Mouse (Mus musculus) v-Abl transformed pro-B cells (cell line): Measurements from ENCODE around the gene Phka2.

Source experiments
- in situ Hi-C, 2 experiments: fragments of 400-800 bp; cut with MboI; formaldehyde crosslinking; loops; one replicate each; pipeline ENCODE4 v1.15.1; 2025; ENCODE audit not compliant: unreplicated experiment in 2 of 2

The Phka2 gene

DNA sequence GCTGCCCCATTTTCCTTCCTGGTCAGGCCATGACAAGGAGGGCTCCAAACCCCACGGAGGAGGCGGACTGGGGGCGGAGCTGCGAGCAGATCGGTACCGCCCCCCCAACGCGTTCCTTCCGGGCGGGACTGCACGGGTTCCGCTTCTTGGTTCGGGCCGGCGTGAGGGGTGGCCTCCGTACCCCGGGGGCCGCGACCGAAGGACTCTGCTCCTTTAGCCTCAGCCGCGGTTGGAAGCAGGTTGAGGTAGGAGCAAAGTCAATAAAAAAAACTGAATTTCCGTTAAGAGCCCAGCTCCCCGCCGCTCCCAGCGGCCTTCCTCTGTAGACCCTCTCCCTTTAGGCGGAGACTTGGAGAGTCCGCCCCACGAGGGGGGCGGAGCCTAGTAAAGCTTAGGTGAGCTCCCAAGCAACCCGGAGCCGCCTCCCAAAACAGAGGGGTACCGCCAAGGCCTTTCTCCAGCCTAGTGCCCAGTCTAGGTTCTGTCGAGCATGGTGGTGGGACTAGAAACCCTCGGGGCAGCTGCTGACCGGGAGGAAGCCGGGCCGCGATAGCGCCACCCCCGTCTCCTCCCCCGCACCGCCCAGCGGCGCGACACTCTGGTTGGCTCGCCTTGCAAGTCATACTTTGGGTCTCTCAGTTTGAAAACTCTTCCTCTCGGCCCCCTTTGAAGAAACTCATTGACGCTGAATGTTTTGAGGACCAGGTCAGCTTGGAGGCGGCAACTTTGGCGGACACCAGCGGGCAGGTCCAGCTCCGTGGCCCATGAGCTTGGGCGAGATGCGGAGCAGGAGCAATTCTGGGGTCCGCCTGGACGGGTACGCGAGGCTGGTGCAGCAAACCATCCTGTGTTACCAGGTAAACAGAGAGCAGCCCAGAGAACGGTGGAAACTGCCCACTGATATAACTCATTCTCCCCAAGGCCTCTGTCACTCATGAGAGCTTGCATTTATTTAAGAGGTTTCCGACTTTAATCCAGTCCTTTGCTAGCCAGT, at the start of gene Phka2:
Gene Phka2, plus strand, starts transcription at position 119 of the 994 bp plus-strand sequence.
- in situ Hi-C loops, result no loop called here

DNA sequence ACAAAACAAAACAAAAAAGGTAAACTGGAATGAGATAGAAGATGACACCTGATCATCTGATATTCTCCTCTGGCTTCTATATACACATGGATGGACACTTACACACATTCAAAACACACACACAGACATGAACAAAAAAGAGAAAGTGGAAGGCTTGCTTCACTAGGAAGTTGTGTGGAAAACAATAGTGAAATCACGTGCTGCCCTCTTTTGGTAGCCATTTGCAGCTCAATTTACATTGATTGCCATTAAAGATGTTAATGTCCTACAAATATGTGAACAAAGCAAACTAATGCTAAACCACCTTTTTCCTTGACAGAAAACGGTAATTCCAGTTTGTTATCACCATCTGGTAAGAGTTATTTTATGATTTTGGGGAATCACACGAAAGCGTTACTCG, 46.3 kb upstream of the Phka2 start:
- in situ Hi-C loops, result loop anchor here in 1 of 2 experiments (5.0 kb wide), 1 partner anchor 577 kb away; no protein-coding TSS in a partner anchor

DNA sequence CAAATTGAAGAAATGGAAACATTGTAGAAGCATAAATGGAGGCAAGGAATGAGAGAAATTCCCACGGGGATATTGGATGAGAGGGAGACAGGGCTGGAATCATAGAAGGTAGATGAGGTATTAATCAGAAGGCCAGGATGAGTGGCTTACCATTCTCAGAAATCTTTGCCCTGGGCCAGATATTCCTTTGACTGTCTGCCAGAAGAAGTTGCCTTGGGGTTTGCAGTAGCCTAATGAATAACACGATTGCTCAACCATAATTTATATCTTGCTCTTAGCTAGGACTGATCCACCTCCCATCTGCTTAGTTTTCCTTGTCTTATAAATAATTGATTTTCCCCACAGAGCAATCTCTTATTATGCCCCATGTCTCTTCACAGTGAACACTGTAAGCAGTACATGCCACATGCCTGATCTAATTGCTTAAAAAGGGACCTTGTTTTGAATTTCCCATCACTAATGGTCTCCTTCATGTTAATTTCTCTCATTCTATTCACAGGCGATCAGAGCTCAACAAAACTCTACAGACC, 30.6 kb upstream of the Phka2 start:
- in situ Hi-C loops, result no loop called here

DNA sequence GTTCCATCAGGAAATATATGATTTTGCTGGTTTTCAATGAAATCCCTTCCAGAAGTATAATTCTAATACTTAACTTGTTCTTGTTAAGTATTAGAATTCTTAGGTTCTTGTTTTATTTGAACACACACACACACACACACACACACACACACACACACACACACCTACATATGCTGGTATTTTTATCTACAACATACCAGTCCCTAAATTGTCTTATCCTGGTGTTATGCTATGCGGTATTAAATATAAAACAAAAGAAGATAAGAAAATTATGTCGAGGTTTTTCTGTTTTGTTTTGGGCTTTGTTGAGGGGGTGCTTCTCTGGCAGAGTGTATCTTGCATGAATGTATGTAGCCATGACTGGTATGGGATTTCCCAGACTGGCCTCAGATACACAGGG, 12.2 kb upstream of the Phka2 start:
- in situ Hi-C loops, result no loop called here

DNA sequence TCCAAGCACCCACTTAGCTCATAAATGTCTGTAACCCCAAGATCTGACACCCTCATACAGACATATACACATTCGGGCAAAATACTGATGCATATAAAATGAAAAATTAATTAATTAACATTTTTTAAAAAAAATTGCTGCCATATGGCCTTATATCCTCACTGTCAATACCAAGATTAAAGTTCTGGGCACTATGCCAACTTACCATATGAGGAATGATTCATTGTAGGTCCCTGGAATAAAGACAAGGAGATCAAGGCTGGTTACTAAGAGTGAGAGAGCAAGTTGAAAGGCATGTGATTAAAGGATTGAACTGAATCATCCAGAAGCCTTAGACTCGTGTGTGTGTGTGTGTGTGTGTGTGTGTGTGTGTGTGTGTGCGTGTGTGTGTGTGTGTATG, 7.6 kb upstream of the Phka2 start:
- in situ Hi-C loops, result no loop called here

DNA sequence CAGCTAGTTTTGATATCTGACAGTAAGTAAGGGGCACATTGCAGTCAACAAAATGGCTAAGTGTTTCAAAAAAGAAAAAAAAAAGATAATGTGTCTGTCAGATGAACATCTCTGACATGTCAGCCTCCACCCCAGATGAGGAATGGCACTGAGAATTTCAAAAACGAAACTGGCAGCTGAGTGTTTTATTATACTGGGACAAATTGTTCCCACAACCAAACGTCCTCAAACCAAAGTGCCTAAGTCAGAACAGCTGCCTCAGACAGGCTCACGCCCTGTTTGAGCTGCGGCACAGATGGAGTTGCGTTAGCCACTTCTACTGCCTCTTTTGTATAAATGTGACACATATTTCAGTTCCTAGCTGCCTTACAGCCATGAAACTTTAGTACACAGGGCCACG, 7.0 kb upstream of the Phka2 start:
- in situ Hi-C loops, result no loop called here

DNA sequence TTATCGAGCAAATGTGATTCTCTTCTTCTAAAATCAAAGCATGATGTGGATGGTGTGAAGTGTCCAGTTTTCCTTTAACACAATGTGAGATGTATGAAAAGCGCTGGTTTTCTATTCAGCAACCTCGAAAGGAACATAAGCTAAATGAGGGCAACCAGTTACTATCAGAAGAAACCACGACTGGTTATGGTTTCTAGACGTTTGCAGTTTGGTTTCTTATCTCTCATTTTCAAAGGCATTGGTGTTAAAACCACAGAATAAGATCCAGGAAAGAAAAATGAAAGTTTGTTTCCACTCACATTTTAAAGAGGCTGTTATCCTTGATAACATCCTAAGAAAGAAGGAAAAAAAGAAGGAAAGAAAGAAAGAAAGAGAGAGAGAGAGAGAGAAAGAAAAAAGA, 5.5 kb upstream of the Phka2 start:
- in situ Hi-C loops, result no loop called here

DNA sequence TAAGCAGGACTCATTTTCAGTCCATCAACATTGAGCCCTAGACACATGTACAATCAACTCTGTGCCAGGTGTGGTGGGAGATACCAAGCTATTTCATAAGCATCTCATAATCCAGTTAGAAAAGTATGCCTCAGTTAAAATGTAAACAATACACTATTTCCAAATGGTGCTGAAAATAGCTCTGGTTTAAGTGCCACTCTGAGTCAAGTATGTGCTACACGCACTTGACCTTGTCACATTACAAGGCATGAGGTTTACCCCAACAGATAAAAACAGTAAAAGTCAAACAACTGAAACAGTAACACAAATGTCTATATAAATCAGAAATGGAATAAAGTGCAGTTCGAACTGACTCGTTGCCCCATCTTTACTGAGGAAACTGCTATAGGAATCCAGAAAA, 871 bp upstream of the Phka2 start:
- in situ Hi-C loops, result no loop called here

DNA sequence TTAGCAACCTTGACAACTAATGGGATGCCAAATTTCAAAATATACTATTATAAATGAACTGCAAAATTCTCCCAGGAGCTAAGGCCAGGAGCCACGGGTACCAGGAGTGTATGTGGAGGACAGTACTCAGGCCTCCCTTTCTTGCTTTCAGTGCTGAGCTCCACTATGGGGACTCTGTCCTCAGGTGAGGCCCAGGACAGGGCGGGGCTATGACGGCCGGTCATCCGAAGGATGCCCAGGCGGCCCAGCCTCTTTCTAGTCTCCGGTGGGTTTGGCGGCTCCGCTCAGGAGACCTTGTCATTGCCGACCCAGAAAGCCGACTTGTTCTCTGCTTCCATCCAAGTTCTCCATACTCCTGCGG, 299 bp upstream of the Phka2 start:
- in situ Hi-C loops, result no loop called here

DNA sequence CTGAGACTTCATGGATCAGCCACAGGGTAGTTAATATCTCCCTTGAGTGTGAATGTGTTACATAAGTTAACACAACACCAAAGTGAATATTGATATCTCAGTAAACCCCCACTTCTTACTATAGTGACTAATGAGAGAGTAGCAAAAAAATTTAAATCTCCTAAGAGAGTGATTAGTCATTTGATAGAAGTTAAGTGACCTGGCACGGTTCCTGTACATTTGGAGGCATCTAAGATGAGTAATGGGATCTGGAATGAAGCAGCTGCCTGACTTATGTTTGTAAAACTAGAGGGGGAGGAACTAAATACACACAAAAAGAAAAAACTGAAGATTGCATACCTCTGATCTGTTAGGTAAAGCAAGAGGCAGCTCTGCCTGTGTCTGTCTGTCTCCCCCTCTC, 7.1 kb downstream of the Phka2 start:
- in situ Hi-C loops, result no loop called here

DNA sequence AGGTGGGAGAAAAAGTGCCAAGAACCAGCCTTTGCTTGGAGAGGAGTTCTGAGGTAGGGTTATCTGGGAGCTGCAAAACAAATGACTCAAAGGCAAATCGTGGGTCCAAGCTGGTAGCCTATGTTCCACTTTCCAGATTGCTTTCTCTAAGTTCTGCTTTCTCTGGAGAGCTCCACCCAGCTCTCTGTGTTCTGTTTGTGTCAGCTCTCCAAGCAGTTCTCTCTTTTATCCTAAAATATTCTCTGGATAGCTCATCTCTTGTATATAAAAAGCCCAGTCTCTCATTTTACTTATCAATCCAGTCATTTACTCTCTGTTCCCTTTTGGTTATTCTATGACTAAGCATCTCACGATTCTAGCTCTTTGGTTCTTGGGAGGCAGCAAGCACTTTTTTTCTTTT, 8.2 kb downstream of the Phka2 start:
- in situ Hi-C loops, result no loop called here

DNA sequence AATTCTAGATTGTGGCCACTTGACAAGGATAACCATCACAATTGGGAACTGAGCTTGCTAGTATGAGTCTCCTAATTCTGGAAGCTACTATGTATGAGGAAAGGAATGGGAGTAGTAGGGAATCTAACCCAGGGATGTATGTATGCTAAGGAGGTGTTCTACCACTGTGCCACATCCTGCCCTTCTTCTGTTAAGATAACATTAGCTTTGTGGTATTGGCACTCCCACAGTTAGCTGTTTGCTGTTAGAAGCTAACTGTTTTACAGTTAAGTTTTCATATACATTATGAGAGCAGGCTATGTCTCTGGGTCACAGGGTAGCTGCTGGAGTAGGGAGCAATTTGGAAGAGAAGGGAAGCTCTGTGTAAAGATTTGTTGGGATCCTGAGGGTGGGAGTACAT, 14.1 kb downstream of the Phka2 start:
- in situ Hi-C loops, result no loop called here

DNA sequence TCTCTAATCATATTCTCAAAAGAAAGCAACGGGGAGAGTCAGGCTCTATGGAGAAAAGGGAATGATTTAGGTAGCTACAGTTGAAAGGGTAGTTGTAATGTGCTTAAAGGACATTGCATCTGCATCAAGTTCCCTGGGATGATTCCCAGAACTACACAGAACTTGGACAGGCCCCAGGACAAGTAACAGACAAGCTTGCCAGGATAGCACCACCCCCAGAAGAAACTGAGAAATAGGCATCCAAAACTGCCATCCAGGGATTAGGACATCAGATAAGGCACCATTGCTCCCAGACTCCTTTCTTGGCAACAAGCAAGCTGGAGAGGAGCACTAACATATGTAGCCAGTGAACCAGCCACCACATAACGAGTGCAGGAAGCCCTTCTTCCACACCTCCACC, 40.8 kb downstream of the Phka2 start:
- in situ Hi-C loops, result no loop called here

DNA sequence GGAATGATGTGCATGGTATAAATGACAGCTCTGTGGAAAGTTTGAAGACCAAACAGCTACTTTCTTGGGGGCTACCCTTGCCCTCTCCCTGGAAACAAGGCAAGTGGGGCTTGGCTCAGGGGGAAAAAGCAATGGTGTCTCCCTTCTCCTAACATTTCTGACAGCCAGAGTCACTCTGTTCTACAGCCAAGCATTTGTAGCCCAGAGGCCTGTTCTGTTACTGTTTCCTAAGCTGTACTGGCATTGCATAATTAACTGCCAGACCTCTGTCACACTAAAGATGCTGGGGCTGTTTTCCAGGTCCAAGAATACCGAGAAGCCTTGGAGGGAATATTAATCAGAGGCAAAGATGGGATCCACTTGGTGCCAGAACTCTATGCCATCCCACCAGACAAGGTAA, 46.9 kb downstream of the Phka2 start:
- in situ Hi-C loops, result no loop called here

DNA sequence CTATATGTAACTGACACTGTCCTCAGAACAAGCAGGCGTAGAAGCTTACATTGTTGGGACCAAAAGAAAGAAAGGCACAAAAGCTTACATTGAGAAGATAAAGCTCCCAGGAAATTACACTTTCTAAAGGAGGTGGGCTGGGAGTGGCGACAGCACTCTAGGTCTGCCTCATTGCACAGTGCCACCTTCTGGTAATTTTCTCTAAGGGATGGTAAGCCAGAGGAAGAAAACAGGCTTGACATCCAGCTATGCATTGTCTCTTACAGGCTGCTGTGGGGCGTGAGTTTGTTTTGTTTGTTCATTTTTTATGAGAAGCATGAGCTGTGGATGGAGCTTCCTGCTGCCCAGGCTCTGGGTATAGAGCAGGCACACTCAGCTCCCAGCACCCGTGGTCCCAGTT, 50.1 kb downstream of the Phka2 start:
- in situ Hi-C loops, result no loop called here

DNA sequence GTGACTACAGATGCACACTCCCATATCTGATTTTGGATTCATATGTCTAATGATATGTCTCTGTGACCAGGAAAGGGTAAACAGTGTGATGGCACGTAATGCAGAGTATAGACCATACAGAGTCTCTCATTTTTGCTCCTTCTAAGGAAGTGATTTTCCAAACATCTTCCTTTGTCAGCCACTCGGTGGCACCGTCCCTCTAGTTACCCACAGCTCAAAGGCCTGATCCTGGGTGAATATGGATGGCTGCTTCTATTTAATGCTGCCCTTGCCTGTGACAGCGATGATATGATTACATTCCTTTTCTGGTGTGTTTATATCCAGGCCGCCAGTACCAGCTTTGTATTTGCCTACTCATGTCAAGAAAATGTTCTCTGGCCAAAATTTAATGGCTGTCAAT, 81.6 kb downstream of the Phka2 start:
- in situ Hi-C loops, result loop anchor here (25.0 kb wide), 1 partner anchor 454 kb away; no protein-coding TSS in a partner anchor

DNA sequence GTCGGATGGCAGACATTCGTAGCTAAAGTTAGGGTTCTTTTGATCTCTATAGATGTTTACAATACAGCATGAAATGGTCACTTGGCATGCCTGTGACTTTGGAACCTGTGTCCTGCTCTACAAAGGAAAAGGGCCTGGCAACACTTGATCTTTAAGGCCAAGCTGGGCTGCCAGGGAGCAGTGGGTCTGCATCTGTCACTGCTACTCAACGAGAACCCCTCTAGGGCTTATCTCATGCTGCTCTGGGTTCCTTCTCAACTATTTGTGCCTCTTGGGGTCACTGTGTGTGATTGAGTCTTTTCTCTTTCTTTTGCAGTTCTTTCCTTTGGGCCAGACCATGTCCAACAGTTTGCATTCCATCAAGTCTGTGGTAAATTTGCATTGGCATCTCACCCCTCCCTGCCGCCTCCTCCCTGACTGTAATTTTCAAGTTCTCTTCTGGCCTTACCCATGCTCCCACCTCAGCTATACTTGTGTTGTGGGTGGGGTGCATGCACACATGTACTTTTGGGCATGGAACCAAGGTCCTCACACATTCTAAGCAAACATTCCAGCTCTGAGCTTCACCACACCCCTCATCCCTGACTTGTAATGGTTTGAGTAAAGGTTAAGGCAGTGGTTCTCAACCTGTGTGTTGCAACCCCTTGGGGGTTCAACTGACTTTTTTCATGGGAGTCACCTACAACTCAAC, 82.3 kb downstream of the Phka2 start:
- in situ Hi-C loops, result loop anchor here (25.0 kb wide), 1 partner anchor 453 kb away; no protein-coding TSS in a partner anchor

DNA sequence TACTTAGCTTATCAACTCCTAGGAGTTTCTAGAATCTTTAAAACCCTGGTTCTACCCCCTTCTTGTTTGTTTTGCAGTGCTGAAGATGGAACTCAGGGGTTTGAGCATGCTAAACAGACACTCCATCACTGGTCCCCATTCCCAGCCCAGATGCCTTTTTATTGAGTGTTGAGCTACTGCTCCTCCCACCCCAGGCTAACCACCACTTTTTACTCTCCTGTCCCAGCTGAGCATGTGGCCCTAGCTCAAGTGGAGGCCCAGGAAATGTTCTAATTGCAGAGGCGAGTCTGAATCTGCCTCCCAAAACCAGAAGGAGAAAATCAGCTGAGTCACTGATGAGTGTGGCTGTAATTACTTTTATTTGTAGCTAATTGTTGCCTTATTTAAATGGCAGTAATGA, 83.1 kb downstream of the Phka2 start:
- in situ Hi-C loops, result loop anchor here (25.0 kb wide), 1 partner anchor 452 kb away; no protein-coding TSS in a partner anchor

DNA sequence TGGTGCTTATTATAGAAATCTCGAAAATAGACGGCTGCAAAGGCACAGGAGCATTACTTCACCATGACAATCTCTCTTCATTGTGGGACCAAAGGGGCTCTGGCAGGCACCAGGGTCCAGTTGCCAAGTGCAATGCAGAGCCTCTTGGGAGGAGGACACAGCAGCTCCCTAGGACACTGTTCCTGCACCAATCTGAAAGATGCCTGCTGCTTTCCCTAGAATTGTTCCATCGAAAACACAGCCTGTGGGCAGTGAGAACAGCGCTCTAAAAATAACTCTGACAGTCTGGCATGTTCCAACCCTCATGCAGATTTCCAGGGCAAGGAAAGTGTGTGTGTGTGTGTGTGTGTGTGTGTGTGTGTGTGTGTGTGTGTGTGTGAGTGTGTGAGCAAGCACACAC, 86.6 kb downstream of the Phka2 start:
- in situ Hi-C loops, result loop anchor here (25.0 kb wide), 1 partner anchor 449 kb away; no protein-coding TSS in a partner anchor

DNA sequence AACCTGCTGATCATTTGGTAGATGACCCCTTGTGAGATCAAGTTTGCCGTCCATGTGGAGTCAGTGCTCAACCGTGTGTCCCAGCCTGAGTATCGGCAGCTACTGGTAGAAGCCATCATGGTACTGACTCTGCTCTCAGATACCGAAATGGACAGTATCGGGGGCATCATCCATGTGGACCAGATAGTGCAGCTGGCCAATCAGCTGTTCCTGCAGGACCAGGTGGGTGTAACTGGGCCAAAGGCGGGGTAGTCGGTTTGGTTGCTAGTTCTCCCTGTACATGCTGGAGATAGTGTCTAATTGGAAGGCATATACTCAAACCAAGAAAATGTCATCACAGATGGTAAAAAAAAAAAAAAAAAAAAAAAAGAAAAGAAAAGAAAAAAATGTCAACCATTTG, 88.2 kb downstream of the Phka2 start:
- in situ Hi-C loops, result loop anchor here (25.0 kb wide), 1 partner anchor 447 kb away; no protein-coding TSS in a partner anchor

DNA sequence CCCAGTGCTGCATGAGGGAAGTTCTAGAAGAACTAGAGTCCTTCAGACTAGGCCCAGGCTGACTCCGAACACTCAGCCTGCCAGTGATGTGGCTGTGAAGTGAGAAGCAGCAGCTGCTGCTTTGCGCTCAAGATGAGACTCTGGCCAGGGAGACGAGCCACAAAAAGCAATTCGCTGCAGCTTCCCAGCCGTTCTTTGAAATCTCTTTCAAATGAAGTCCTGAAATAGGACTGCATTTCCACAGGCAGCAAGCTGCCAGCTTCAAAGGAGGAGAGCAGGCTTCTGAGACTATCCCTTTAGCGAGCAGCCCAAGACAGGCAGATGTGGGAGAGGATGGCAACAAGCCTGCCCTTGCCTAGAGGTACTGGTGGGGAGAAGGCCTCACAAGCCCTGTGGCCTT, 91.0 kb downstream of the Phka2 start:
- in situ Hi-C loops, result loop anchor here (25.0 kb wide), 1 partner anchor 444 kb away; no protein-coding TSS in a partner anchor
